Comparison of ENCODE assay signal across 13 mouse cellular contexts in the genomic region with DNA sequence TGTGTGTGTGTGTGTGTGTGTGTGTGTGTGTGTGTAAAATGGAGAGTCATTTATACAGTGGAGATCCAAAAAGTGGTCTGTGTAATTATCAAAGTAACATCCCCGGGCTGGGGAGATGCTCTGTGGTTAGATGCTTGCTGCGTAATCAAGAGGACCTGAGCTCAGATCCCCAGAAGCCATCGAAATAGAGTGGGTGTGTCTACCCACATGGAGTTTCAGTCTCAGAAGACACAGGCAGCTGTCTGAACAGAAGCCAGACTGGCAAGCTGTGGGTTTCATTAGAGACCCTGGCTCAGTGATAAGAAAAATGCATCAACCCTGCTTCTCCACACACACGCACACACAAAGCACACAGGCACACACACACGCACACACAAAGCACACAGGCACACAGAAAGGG.
"Had no signal": no experiment of that assay in that cellular context is flagged by ENCODE, and none has a peak within 500 bp of the region (broad histone marks: within the 10 kb centered on the region; RNA-seq: fewer than 3 reads in every experiment).

No protein-coding gene starts in this region.

- H3K9me3 ChIP-seq: kidney, embryonic 15.5 days; limb, embryonic 15.5 days; liver, embryonic 12.5 days; lung, embryonic 15.5 days; midbrain, embryonic 13.5 days; stomach, embryonic 15.5 days had no signal

- H3K27me3 ChIP-seq: kidney, embryonic 15.5 days; limb, embryonic 15.5 days; liver, embryonic 12.5 days; lung, embryonic 15.5 days; midbrain, embryonic 13.5 days; stomach, embryonic 15.5 days had no signal

- DNase-seq: kidney, postnatal 14 days; lung, postnatal 14 days; right cerebral cortex, postnatal 4 days; spleen, adult 18-20 months; thymus, adult 2 months; thymus, postnatal 25 days had no signal

- H3K9ac ChIP-seq: kidney, embryonic 15.5 days; limb, embryonic 15.5 days; liver, embryonic 12.5 days; lung, embryonic 15.5 days; midbrain, embryonic 13.5 days; stomach, embryonic 15.5 days had no signal

- H3K4me3 ChIP-seq: kidney, embryonic 15.5 days; limb, embryonic 15.5 days; liver, embryonic 12.5 days; lung, embryonic 15.5 days; midbrain, embryonic 13.5 days; stomach, embryonic 15.5 days had no signal

- ATAC-seq: liver, embryonic 12.5 days; midbrain, embryonic 13.5 days had no signal

- H3K36me3 ChIP-seq: kidney, embryonic 15.5 days; limb, embryonic 15.5 days; liver, embryonic 12.5 days; lung, embryonic 15.5 days; midbrain, embryonic 13.5 days; stomach, embryonic 15.5 days had no signal

- H3K4me1 ChIP-seq: limb, embryonic 15.5 days; midbrain, embryonic 13.5 days; stomach, embryonic 15.5 days had no signal

- H3K27ac ChIP-seq: kidney, embryonic 15.5 days; limb, embryonic 15.5 days; liver, embryonic 12.5 days; lung, embryonic 15.5 days; macrophage; midbrain, embryonic 13.5 days; stomach, embryonic 15.5 days had no signal

- H3K4me2 ChIP-seq: kidney, embryonic 15.5 days; limb, embryonic 15.5 days; liver, embryonic 12.5 days; lung, embryonic 15.5 days; midbrain, embryonic 13.5 days; stomach, embryonic 15.5 days had no signal
